Mouse (Mus musculus) thymus, adult 2 months (tissue): Measurements from ENCODE around the gene Cphx3.
"Not testable (repeated sequence)": the region's sequence is repeated elsewhere in the genome, so short reads cannot be mapped to it uniquely, and the experiment has no call there.

Experiments
- CTCF ChIP-seq: fragments of 200-500 bp; IDR thresholded peaks from 2 replicates; pipeline ENCODE4 v1.5.1; 2012; ENCODE audit warnings: mild to moderate bottlenecking, control low read depth, low read length, moderate library complexity, borderline replicate concordance; ENCODE audit not compliant: control insufficient read depth, poor library complexity, insufficient read depth; ENCODE audit errors: extremely low read depth
- POLR2A ChIP-seq: fragments of 200-500 bp; IDR thresholded peaks from 2 replicates; pipeline ENCODE4 v1.6.1; 2012; ENCODE audit warnings: mild to moderate bottlenecking, low read length, control low read depth, moderate library complexity; ENCODE audit not compliant: control insufficient read depth, poor library complexity, insufficient read depth; ENCODE audit errors: extremely low read depth

GRCm38 (mm10) chr14:26058184-26058583, 23.9 kb upstream of the Cphx3 start:
- TF ChIP-seq POLR2A, CTCF: not testable (repeated sequence)
